Mouse (Mus musculus) cerebellum, adult 11-12 months (tissue): ENCODE results near the gene Wbp1.
"Not testable (repeated sequence)": the region's sequence is repeated elsewhere in the genome, so short reads cannot be mapped to it uniquely, and the experiment has no call there.

Experiments used
- DNase-seq: peaks from one replicate; pipeline ENCODE4 v3.0.0; 2022

Wbp1 gene

DNA sequence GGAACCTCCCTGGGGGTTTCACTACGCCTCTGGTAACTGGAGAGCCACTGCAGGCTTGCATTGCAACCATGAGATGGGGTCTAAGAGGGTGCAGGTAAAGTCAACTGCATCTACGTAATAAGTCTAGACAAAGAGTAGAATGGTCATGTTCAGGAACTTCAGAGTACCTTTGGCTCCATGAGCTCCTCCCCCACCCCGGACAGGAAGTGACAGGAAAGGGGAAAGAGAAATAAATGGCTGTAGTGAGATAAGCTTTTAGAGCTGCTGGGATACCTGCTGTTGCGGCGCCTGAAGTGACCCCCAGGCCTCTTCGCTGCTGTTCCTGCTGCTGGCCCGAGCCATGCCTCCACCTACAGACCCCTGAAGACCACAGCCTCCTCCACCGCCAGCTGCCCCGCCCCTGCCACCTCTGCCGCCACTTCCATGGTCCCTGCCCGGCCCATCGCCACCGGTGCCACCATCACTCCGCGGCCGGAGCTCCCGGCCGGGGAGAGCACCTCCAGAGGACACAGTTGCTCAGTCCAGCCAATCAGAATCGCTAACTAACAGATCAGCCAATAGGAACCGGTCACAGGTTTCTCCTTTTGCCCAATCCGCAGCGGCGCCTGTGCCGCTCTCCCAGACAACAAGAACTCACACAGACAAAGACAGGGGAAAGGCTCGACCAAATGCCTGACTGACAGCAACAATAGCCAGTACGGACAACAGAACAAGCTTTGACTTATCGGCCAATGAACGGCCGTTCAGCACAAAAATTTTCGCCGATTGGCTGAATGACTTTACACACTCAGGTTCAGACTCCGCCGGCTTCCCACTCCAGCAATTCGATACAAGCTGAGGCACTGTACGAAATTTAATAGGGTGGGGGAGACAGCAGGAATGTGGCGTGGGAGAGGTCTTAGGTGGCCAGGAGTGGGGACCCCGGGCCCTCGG, at the start of gene Wbp1:
Wbp1 (minus strand) TSS at position 630 of the 933 bp plus-strand sequence.
- DNase-seq, result peak; percentile 98

DNA sequence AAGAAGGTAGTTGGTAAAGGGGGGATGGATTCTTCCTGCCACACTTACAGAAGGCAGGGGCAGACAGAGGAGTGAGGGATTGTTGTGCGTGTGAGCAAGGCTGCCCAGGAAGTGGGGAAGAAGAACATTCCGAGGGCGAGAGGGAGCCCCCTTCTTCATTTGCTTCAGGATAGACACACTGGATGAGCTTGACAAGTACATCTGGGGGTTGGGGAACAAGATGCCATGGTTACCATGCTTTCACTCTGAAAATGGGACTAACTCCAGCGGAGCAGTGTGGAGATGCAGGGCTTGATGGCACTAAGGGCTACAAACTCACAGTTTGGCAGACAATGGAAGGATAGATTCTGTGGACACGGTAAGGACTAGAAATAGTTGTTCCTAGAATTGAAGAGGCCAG, 49.7 kb upstream of the Wbp1 start:
- no peak for DNase-seq

DNA sequence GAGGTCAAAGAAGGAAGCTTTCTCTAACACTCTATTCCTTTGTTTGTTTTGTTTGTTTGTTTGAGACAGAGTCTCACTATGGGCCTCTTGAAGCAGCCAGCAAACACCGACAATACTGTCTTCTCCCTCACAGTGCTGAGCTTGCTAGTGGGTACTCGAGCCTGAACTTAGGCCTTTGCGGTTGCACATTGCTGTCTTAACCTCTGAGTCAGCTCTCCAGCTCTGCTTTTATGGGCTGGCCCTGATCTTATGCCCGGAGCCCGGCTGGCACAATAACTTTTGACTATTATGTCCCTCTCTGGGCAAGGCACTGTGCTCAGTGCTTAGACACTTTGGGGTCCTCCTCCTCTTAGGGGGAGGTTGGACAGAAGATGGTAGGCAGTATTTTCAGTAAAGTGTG, 48.5 kb upstream of the Wbp1 start:
- no peak for DNase-seq

DNA sequence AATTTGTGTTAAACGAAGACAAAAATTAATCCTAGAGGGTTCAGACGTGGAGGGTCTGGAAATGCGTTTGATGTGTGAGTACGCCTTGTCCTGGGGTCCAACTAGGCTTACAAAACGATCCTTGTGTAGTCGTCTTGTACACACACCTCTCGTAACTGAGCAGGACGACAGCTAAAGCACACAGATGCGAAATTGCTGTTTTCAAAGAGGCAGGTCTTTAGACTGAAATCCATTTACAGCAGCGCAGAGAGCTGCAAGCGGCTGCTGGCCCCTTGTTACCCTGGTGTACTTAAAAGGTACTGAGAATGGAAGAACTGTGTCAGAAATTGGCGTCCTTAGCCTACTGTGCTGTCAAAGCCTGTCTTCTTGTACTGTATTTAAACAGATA, 44.9 kb upstream of the Wbp1 start:
- no peak for DNase-seq

DNA sequence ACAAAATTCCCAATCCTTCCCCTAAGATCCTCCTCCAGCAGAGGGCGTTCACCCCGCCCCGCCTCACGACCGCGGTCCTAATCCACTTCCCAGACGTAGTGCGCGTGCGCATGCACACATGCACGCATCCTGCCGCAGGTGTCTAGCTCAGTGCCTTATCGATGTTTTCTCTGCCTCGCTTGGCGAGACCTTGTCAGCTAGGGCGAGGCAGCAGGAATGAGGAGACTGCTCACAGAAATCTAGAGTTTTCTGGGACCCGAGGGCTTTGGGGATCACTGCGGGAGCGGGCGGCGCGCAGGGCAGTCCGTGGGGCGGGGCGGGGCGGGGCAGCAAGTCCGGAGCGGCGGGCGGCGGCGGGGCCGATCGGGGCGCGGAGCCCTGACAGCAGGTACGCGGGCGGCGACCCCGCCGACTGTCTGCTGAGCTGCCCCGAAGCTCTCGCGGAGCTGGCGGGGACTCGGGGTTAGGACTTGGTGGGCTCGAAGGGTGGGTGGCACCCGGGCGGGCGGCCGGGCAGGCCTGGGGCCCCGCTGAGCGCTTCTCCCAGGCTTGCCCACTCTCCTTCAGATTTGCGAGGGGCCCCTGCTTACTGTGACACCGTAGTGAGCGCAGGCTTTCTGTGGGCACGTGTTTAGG, 44.4 kb upstream of the Wbp1 start, which contains the start of gene Dctn1:
Dctn1 (plus strand) TSS at position 314 of the 636 bp plus-strand sequence.
- DNase-seq, result peak; percentile 94

DNA sequence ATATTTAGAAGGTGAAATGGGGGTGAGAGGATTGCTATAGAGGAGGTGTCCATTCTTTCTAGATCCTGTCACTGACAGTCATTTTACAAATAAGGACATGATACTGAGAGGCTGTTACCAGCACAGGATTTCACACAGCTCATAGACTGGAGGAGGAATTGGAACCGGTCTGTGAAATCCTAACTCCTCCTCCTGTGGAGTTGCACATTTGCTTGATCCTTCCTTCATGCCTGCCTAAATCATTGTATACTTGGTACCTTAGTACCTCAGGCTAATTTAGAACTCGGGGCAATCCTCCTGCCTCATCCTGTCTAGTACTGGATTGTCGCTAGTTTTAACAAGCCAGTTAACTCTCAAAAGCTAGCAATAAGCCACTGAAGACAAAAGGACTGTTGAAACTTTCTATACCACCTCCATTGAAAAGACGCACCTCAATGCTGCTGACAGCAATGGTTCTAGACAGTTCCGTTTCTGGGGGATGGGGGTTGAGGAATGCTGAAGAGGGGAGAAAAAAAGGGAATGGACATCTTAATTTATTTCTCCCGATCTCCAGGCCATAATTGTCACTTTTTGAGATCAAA, 43.8 kb upstream of the Wbp1 start:
- no peak for DNase-seq

DNA sequence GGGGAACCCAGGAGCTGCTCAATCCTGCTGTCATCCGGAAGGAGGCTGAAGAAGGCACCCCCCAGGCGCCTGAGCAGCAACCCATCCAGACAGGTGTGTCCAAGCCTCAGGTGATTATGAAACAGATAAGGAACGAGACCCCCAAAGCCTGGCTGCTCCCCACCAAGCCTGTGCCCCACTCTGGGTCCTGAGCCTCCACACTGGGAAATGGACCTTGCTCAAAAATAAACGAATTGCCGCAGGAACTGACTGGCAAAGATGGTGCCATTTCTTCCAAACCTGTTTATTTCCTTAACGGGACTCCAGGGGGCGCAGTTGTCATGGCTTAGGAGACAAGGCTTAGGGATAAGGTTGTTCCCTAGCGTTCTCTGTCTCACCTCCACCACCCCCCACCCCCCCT, 41.3 kb upstream of the Wbp1 start:
- peak; percentile 80 for DNase-seq

DNA sequence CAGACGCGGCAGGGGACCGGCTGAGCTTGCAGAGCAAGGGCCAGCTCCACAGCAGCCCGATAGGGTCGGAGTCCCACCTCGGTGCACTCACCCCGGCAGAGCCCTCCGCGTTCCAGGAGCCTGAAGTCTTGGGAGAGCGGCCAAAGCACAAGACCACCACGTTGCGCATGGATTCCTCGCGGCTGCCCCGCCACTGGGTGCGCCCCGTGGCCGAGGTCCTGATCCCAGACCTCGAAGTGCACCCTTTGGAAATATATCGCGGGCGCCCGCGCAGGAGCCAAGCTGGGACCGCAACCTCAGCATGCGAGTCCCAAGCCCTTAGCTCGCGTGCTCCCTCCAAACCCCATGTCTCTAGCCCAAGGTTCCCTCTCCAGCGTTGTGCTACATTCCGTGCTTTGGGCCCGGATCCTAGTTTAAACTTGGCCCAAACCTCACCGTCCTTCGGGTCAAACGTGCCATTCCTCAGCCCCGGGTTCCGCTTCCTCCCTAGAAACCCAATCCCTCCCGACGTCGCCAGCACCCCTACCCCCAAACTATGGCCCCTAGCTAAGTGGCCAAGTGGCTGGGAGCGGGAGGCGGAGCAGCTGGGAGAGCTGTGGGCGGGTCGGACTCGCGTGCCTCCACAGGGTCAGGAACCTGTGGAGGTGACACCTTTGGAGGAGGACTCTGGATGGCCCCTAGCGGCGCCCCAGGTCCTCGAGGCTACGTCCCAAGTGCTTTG, 40.7 kb upstream of the Wbp1 start:
- peak; percentile 73 for DNase-seq

DNA sequence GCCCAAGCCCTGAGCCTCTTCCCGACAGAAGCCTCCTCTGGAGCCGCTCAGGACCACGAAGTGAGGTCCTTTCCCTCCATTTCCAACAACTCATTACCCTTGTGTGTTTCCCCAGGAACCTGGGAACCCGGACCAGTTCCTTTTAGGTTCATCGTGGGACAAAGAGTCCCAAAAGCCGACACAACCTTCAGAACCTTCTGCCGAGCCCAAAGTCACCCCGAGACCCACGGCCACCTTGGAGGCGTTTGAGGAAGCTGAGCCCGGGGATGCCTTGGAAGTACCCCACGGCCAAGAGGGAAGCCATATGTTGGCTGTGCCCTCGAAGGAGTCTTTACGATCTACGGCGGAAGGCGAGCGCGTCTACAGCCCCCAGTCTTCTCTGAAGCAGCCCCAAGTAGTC, 40.1 kb upstream of the Wbp1 start:
- no peak for DNase-seq

DNA sequence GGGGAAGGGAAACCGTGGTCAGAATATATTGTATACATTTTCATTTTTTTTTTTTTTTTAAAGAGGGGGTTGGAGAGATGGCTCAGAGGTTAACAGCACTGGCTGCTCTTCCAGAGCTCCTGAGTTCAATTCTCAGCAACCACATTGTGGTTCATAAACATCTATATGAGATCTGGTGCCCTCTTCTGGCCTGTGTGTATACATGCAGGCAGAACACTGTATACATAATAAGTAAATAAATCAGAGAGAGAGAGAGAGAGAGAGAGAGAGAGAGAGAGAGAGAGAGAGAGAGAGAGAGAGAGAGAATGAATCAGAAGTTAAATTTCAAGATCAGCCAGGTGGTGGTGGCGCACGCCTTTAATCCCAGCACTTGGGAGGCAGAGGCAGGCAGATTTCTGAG, 38.1 kb upstream of the Wbp1 start:
- DNase-seq, result not testable (repeated sequence)

DNA sequence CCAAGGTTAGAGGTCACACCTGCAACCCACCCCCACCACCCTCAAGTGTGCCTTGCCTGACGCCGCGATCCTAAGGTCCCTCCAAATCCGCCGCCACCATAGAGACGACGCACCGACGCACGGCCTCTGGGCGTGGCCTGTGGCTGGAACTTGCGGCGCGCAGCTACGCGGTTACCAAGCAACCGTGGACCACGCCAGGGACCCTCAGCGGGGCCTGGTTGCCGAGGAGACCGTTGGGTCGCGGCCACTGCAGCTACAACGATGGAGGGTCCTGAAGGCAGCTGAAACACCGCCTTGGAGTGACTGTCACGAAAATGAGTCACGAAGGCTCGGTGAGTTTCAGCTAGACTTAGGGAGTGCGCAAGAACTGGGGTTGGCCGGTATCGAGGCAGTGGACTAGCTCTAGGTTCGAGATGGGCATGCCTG, 34.9 kb upstream of the Wbp1 start, which contains the start of the genes Wdr54 and 1700003E16Rik:
Wdr54 (minus strand) TSS at position 139 of the 426 bp plus-strand sequence.
1700003E16Rik (plus strand) TSS at position 146 of the 426 bp plus-strand sequence.
- DNase-seq, result peak; percentile 76

DNA sequence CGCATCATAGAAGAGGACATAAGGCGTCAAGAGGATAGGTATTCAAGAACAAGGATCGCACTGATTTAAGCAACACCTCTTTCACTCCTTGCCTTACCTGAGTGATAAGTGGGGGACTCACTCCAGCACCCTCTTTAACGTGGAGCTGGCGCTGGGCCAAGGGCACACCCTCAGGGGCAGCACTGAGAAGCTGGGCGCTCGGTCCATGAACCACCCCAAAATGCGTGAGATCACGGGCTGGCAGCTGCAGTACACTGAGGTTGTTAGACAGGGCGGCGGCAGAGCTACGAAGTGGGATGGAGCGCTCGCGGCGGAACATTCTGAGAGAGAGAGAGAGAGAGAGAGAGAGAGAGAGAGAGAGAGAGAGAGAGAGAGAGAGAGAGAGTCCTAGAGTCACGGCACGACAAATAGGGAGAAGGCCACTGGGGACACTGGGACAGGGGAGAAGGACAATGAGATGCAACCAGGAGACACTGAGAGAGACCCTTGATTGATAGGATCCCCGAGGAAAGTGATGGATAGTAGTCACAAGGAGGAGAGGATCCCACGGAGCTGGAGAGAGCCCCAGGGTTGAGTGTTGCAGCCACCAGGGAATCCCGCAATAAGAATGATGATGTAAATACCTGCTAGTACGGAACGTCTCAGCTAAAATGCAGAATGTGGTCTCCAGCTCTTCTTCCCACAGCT, 34.3 kb upstream of the Wbp1 start:
- peak; percentile 47 for DNase-seq

DNA sequence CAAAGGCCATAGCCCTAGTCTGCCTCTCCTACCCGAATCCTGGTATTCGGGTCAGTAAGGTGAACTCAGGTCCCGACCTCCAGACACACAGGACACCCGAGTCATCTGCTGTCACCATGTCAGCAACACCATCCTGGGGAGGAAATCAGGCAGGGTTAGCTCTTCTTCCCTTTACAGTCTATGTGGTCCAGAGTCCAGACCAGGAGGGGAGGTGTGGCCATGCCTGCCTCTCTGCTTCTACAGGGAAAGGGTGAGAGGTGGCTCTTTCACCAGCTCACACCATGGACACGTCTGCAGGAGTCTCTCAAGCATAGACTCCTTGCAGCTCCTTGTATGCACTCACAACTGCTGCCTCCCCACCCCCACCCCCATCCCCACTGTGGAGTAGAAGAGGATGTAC, 32.1 kb upstream of the Wbp1 start:
- no peak for DNase-seq

DNA sequence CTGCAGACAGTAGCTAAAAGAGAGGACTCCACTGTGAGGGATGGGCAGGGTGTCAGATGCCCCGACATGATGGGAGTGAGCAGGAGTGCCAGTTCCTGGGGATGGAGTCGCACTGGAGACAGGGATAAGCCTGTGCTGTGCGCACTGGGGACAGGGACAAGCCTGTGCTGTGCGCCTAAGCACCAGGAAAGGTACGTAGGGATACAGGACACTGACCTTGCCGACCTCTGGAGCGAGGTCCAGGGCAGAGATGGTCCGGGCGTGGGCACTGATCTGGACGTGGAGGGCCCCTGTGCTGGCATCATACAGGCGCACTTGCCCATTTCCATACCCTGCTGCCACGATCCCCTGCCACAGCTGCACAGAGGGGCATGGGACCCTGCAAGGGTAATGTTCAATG, 31.7 kb upstream of the Wbp1 start:
- DNase-seq, result no peak

DNA sequence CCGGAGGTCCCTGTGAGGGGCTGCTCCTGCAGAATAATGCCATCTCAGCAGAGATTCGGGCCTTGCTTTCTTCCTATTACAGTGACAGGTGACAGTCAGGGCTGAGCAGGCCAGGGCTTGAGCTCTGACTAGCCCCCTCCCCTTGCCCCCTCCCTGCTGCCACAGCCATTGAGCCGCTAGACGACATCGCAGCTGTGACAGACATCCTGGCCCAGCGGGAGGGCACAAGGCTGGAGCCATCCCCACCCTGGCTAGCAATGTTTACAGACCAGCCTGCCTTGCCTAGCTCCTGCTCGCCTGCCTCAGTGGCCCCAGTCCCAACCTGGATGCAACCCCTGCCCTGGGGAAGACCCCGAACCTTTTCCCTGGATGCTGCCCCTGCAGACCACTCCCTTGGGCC, 30.4 kb upstream of the Wbp1 start:
- no peak for DNase-seq

DNA sequence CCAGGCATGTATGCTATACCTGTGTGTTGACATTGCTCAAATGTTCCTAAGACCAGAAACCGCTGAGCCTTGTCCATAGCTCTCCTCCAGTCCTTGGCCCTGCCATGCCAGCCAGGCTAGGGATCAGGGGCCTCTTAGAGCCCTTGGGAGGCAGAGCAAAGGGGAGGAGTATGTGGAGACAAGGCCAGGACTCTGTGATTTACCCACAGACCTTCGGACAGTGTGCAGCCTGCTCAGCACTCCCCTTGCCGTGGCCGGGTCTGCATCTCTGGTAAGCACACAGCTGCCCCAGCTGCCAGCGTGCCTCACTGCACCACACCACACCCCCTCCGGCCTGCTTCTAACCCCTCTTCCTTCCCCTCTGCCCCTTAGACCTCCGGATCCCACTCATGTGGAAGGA, 25.9 kb upstream of the Wbp1 start:
- DNase-seq, result no peak

DNA sequence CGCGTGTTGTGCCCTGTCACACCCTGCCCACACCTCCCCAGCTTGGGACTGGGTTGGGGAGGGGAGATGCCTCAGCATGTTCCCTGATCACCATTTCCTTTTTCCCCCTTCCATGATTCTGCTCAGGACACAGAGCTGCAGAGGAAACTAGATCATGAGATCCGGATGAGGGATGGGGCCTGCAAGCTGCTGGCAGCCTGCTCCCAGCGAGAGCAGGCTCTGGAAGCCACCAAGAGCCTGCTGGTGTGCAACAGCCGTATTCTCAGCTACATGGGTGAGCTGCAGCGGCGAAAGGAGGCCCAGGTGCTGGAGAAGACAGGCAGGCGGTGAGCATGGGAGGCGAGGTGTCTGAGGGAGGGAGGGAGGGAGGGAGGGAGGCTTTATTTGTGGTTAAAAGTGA, 24.4 kb upstream of the Wbp1 start:
- DNase-seq, result no peak

DNA sequence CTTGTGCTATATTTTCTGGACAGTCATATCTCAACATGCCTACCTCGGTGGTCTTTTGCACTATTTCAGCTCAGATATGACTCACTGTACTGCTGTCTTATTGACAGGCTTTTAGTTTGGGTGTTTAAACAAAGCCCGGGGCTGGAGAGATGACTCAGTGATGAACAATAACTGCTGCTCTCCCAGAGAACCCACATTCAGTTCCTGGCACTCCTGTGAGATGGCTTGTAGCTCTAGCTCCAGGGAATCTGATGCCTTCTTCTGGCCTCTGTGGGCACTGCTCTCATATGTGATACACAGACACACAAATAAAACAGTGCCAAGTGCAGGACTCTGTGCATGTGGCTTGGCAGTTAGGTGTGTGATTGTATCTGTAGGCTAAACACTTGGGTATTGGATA, 23.9 kb upstream of the Wbp1 start:
- no peak for DNase-seq

DNA sequence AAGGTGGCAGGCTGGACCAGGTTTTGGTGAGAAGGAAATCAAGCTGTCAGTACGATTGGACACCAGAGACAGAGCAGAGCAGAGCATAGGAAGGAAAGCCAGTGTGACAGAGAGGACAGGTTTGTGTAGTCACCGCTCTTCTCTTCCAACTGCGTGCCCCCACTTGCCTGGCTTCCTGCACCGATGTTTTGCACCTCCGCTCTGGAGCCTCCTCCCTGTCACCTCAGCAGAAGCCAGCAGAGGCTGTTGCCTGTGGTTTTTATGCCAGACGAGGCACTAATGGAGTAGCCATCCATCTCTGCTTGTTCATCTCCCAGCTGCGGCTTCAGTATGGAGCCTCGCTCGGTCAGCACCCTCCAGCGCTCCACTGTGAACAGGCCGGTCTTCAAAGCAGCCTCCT, 21.5 kb upstream of the Wbp1 start:
- no peak for DNase-seq

DNA sequence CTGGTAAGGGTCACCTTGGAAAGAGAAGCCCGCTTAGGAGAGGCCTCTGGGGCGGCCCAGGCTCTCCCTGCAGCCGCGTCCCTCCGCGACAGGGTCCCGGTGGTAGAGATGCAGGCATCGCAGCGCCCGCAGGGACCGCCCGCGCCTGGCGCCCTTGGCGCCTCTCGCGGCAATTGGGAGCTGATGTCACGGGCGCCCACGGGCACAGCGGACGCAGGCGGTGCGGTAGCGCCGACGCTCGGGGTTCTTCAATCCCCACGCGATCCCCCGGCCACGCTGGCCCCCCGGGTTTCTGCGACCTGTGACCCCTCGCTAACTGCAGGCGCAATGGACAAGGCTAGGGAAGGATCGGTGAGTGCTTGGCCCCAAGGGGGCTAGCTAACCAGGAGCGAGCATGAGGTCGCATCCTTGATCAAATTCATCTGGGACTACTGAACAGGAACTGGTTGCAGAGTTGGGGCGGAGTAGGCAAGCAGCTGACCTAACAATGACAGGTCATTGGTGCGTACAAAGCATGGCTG, 20.9 kb upstream of the Wbp1 start:
- no peak for DNase-seq

DNA sequence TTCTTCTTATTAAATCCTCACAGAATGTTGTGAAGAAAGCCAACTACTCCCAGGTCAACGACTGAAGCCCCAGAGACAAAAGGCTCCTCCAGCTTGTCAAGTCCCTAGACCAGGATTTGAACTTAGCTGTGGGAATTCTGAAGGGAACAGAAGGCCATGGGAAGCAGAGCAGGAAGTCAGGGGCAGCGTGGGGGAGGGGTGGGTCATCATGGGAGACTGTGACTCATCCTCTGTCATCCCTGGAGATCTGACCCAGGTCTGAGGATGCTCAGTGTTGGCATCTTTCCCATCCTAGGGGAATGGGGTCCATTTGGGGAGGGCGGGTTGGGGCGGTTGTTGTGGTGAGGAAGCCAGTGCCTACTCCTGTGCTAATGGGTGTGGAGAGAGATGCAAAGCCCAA, 20.3 kb upstream of the Wbp1 start:
- no peak for DNase-seq

DNA sequence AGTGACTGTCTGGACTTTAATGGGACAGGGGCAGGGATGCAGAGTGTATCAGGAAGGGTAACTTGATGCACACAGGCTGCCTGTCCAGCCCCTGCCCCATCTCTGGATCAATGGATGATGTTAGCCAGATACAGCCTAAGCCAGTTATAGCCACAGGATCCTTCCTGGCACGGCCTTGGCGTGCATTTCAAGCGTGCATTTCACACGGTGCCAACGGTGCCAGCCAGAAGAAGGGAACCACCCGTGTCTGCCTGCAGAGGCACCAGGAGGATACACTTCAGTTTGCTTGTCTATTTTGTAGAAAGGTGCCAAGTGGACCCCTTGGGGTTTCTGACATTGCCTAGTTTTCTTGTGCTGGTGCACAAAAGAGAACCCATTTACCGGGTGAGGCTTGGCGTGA, 18.7 kb upstream of the Wbp1 start:
- no peak for DNase-seq
